Mouse (Mus musculus): ENCODE data around the gene Reln.

Reln gene

GRCm38 (mm10) chr5:22208311-22209021, 136.0 kb downstream of the Reln start:
- no peak for DNase-seq

GRCm38 (mm10) chr5:22197926-22198325, 146.6 kb downstream of the Reln start:
- DNase-seq, result no peak

- DNase-seq, result no peak
Measured at GRCm38 (mm10) chr5:22196891-22197290, 147.6 kb downstream of the Reln start.

- no peak for DNase-seq
Measured at GRCm38 (mm10) chr5:22196476-22196875, 148.0 kb downstream of the Reln start.

GRCm38 (mm10) chr5:22195352-22195941, 149.1 kb downstream of the Reln start:
- DNase-seq, result no peak

GRCm38 (mm10) chr5:22191784-22192183, 152.7 kb downstream of the Reln start:
- no peak for DNase-seq

- no peak for DNase-seq
Measured at GRCm38 (mm10) chr5:22190333-22190732, 154.2 kb downstream of the Reln start.

- DNase-seq, result no peak
Measured at GRCm38 (mm10) chr5:22187599-22187998, 156.9 kb downstream of the Reln start.

GRCm38 (mm10) chr5:22176480-22176879, 168.0 kb downstream of the Reln start:
- DNase-seq, result no peak

GRCm38 (mm10) chr5:22171336-22171735, 173.2 kb downstream of the Reln start:
- DNase-seq, result no peak

GRCm38 (mm10) chr5:22164060-22164934, 180.2 kb downstream of the Reln start:
- no peak for DNase-seq

- DNase-seq, result no peak
Measured at GRCm38 (mm10) chr5:22160935-22161334, 183.6 kb downstream of the Reln start.

GRCm38 (mm10) chr5:22158754-22159153, 185.7 kb downstream of the Reln start:
- DNase-seq, result no peak

- peak; percentile 75 for DNase-seq
Measured at GRCm38 (mm10) chr5:22153601-22154000, 190.9 kb downstream of the Reln start.

GRCm38 (mm10) chr5:22141821-22142220, 202.7 kb downstream of the Reln start:
- no peak for DNase-seq

- DNase-seq, result no peak
Measured at GRCm38 (mm10) chr5:22139015-22139414, 205.5 kb downstream of the Reln start.

GRCm38 (mm10) chr5:22134402-22134801, 210.1 kb downstream of the Reln start:
- DNase-seq, result no peak

GRCm38 (mm10) chr5:22131730-22132522, 212.6 kb downstream of the Reln start:
- peak; percentile 39 for DNase-seq

- DNase-seq, result peak; percentile 61
Measured at GRCm38 (mm10) chr5:22127583-22127982, 216.9 kb downstream of the Reln start.

- DNase-seq, result peak; percentile 41
Measured at GRCm38 (mm10) chr5:22119296-22119695, 225.2 kb downstream of the Reln start.

- peak; percentile 55 for DNase-seq
Measured at GRCm38 (mm10) chr5:22118456-22118855, 226.0 kb downstream of the Reln start.

- DNase-seq, result no peak
Measured at GRCm38 (mm10) chr5:22116922-22117321, 227.6 kb downstream of the Reln start.
